Mouse (Mus musculus) neural tube, embryonic 11.5 days (tissue): ENCODE results near the gene Nlrp4e. TPM values are rescaled to one million over a fixed set of nuclear protein-coding genes. Genes with fewer than 3 reads are reported as not detected.
"Not testable (repeated sequence)": the region's sequence is repeated elsewhere in the genome, so short reads cannot be mapped to it uniquely, and the experiment has no call there.

Experiments used
- ATAC-seq: fragments of 200-750 bp; cut with Nextera tagmentation; 2 replicates; pipeline ENCODE4 v1.8.0; 2017; ENCODE audit warnings: moderate number of reproducible peaks, mild to moderate bottlenecking, moderate TSS enrichment, moderate library complexity; ENCODE audit not compliant: insufficient read depth, low FRiP score, low TSS enrichment
- DNase-seq: peaks from one replicate; pipeline ENCODE4 v3.0.0-alpha.2; 2015; ENCODE audit warnings: low spot score
- H3K27ac ChIP-seq: fragments of 300-500 bp; sonication (generic); 2 replicates; pipeline ENCODE4 v1.5.1; 2014; ENCODE audit warnings: low read depth, mild to moderate bottlenecking, low read length
- H3K27me3 ChIP-seq: fragments of 300-500 bp; sonication (generic); 2 replicates; pipeline ENCODE4 v1.6.1; 2014; ENCODE audit warnings: mild to moderate bottlenecking, low read length, mixed read lengths; ENCODE audit not compliant: control insufficient read depth, insufficient read depth
- H3K36me3 ChIP-seq: fragments of 300-500 bp; sonication (generic); 2 replicates; pipeline ENCODE4 v1.6.1; 2014; ENCODE audit warnings: mild to moderate bottlenecking, low read length, moderate library complexity, mixed read lengths; ENCODE audit not compliant: control insufficient read depth, insufficient read depth
- H3K4me1 ChIP-seq: fragments of 300-500 bp; sonication (generic); 2 replicates; pipeline ENCODE4 v1.6.1; 2014; ENCODE audit warnings: low read length, mixed read lengths; ENCODE audit not compliant: control insufficient read depth, insufficient read depth
- H3K4me2 ChIP-seq: fragments of 300-500 bp; sonication (generic); 2 replicates; pipeline ENCODE4 v1.6.1; 2014; ENCODE audit warnings: low read depth, mild to moderate bottlenecking, moderate library complexity
- H3K4me3 ChIP-seq: fragments of 300-500 bp; sonication (generic); 2 replicates; pipeline ENCODE4 v1.5.1; 2014; ENCODE audit warnings: low read depth, low read length
- H3K9ac ChIP-seq: fragments of 300-500 bp; sonication (generic); 2 replicates; pipeline ENCODE4 v1.6.1; 2014; ENCODE audit warnings: mild to moderate bottlenecking, low read length
- H3K9me3 ChIP-seq: fragments of 300-500 bp; sonication (generic); 2 replicates; pipeline ENCODE4 v1.6.1; 2016; ENCODE audit warnings: low read length; ENCODE audit not compliant: control insufficient read depth
- WGBS: fragments of 180-500 bp; shearing (Covaris S2); extraction: QIAGEN DNeasy Blood & Tissue Kit; methylation state at CpG from one replicate; pipeline ENCODE4 v1.1.7; 2014; 5-methylcytosine and 5-hydroxymethylcytosine counted together
- microRNA-seq: library from miRNA; unstranded; fragments of <30 nt; microRNA quantifications from one replicate; pipeline ENCODE4, GENCODE M21; 2016
- polyA plus RNA-seq: library from polyadenylated mRNA; unstranded; fragments of >200 nt; fragmentation: Nextera tagmentation; extraction: Ambion mirVana; gene quantifications from 2 replicates; pipeline ENCODE4 v1.2.1, GENCODE M21; 2014

Nlrp4e gene
- polyA plus RNA-seq: not detected in 2 replicates

- not testable (repeated sequence) for H3K27me3 ChIP-seq, H3K4me1 ChIP-seq, H3K4me3 ChIP-seq, ATAC-seq, DNase-seq, H3K4me2 ChIP-seq, H3K36me3 ChIP-seq, H3K27ac ChIP-seq, H3K9ac ChIP-seq, H3K9me3 ChIP-seq
- WGBS: 90% methylated on average over 3 of the region's 3 CpGs
Observed at GRCm38 (mm10) chr7:23300892-23301291, at the start of gene Nlrp4e. Gene Nlrp4e (plus strand): TSS chr7:23301192.

GRCm38 (mm10) chr7:23251582-23251981 lies 49.4 kb upstream of the Nlrp4e start, which contains the start of gene Vmn1r166:
Gene Vmn1r166 (minus strand): TSS chr7:23251682.
- not testable (repeated sequence) for H3K36me3 ChIP-seq, H3K4me3 ChIP-seq, H3K27ac ChIP-seq, DNase-seq, ATAC-seq, H3K4me2 ChIP-seq, H3K9ac ChIP-seq, H3K9me3 ChIP-seq, H3K4me1 ChIP-seq, H3K27me3 ChIP-seq
- WGBS: no CpG with 5 or more reads among the region's 2 CpGs

GRCm38 (mm10) chr7:23278800-23279199 lies 22.2 kb upstream of the Nlrp4e start, which contains the start of gene Gm6902:
Gene Gm6902 (minus strand): TSS chr7:23278900.
- H3K9me3 ChIP-seq, ATAC-seq, H3K9ac ChIP-seq, H3K27me3 ChIP-seq, DNase-seq, H3K36me3 ChIP-seq, H3K4me3 ChIP-seq, H3K4me1 ChIP-seq, H3K27ac ChIP-seq, H3K4me2 ChIP-seq: not testable (repeated sequence)
- WGBS: no CpG with 5 or more reads among the region's 2 CpGs

- not testable (repeated sequence) for H3K4me3 ChIP-seq, H3K9ac ChIP-seq, H3K27me3 ChIP-seq, H3K9me3 ChIP-seq, H3K36me3 ChIP-seq, DNase-seq, H3K4me2 ChIP-seq, ATAC-seq, H3K4me1 ChIP-seq, H3K27ac ChIP-seq
- 88% methylated on average over 13 of the region's 13 CpGs for WGBS
Observed at GRCm38 (mm10) chr7:23358311-23358710, 57.3 kb downstream of the Nlrp4e start.

GRCm38 (mm10) chr7:23385589-23385988 lies 84.6 kb downstream of the Nlrp4e start, which contains the start of gene Nlrp5:
Gene Nlrp5 (plus strand): TSS chr7:23385889.
- no peaks in the 10 kb centered on the region for H3K27me3 ChIP-seq
- H3K4me1 ChIP-seq: no peaks in the 10 kb centered on the region
- H3K9me3 ChIP-seq: peaks cover 13% of the 10 kb centered on the region
- ATAC-seq: no peak
- H3K4me2 ChIP-seq: no peak within 1 kb of the TSS
- no peak for DNase-seq
- H3K36me3 ChIP-seq: no peaks in the 10 kb centered on the region
- WGBS: 72% methylated on average over 10 of the region's 10 CpGs
- H3K9ac ChIP-seq: no peak within 1 kb of the TSS
- no peak within 1 kb of the TSS for H3K27ac ChIP-seq
- H3K4me3 ChIP-seq: no peak within 1 kb of the TSS

Small RNA genes lying within 50 kb of the gene (microRNA-seq; reads per million reads assigned to microRNA genes)
- not detected for gene Gm25196

Other genes with a start within 250 kb of the Nlrp4e start
- gene Vmn1r163, start 245.7 kb upstream of the Nlrp4e start, polyA plus RNA-seq: not detected in 2 replicates
- not detected in 2 replicates for gene Gm8720, start 233.7 kb upstream of the Nlrp4e start, polyA plus RNA-seq
- gene Gm10662, start 156.7 kb upstream of the Nlrp4e start, polyA plus RNA-seq: not detected in 2 replicates
- not detected in 2 replicates for gene Vmn1r165, start 83.9 kb upstream of the Nlrp4e start, polyA plus RNA-seq
- not detected in 2 replicates for gene Vmn1r166, start 49.5 kb upstream of the Nlrp4e start, polyA plus RNA-seq
- not detected in 2 replicates for gene Gm6902, start 22.3 kb upstream of the Nlrp4e start, polyA plus RNA-seq
- gene Nlrp5, start 84.7 kb downstream of the Nlrp4e start, polyA plus RNA-seq: not detected in 2 replicates
- gene Vmn1r167, start 206.0 kb downstream of the Nlrp4e start, polyA plus RNA-seq: not detected in 2 replicates
- not detected in 2 replicates for gene Vmn1r168, start 238.5 kb downstream of the Nlrp4e start, polyA plus RNA-seq